23 mouse cellular contexts compared by ENCODE assay signal in the genomic region with DNA sequence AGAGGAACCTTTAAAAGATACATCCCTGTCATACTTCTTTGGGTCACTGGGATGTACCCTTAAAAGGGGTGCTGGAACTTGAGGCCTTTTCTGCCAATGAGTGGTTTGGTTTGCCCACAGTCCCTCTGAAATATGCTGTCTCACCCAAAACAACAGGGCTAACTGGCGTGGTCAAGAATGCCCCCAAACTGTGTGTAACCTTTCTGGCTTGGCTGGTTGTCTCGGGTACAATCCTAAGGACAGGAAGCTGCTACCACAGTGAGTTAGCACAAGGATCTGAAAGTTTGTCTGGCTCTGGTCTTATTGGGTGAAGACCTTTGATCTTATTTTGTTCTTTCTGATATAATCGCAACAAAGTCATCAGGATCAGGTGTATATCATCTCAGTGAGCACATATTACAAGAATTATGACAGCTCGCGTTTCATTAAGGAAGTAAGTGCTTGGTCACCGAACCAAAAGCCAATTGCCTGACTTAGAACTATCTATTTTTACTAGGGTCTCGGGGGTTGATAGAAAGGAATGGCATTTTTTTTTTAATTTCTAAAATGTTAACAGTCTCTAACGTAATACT.
A peak's percentile ranks its signal among the peaks of the same experiment; 100 is the strongest.
DNase-seq lines count a peak whose midpoint lies in the region; ATAC-seq and TF ChIP-seq lines count a peak whose summit lies in the region.
"Had no signal": no experiment of that assay in that cellular context is flagged by ENCODE, and none has a peak within 500 bp of the region (broad histone marks: within the 10 kb centered on the region; RNA-seq: fewer than 3 reads in every experiment).

No protein-coding gene starts in this region.

- no peaks in the 10 kb centered on the region for H3K9me3 ChIP-seq in liver, embryonic 15.5 days (replicated peaks)
- no peaks in the 10 kb centered on the region for H3K9me3 ChIP-seq in forebrain, embryonic 11.5 days (ENCODE audit: control insufficient read depth, low read length)
- H3K9me3 ChIP-seq: embryonic facial prominence, embryonic 15.5 days; forebrain, embryonic 15.5 days; hindbrain, embryonic 13.5 days; kidney, embryonic 15.5 days; limb, embryonic 10.5 days; neural tube, embryonic 13.5 days had no signal

- H3K36me3 ChIP-seq in kidney, adult 2 months (ENCODE audit: control insufficient read depth, insufficient read depth, low read length) = no peaks in the 10 kb centered on the region
- H3K36me3 ChIP-seq in testis, adult 2 months (ENCODE audit: control insufficient read depth, insufficient read depth, low read length) = no peaks in the 10 kb centered on the region
- H3K36me3 ChIP-seq in liver, embryonic 15.5 days (replicated peaks) = no peaks in the 10 kb centered on the region
- H3K36me3 ChIP-seq in forebrain, embryonic 11.5 days (ENCODE audit: control insufficient read depth, insufficient read depth, low read length) = no peaks in the 10 kb centered on the region
- H3K36me3 ChIP-seq: embryonic facial prominence, embryonic 15.5 days; forebrain, embryonic 15.5 days; G1E; hindbrain, embryonic 13.5 days; kidney, embryonic 15.5 days; limb, embryonic 10.5 days; neural tube, embryonic 13.5 days had no signal

- TF ChIP-seq POLR2A in kidney, adult 2 months (IDR thresholded peaks at IDR 0.05; ENCODE audit: low read depth, low read length) = no peak
- TF ChIP-seq POLR2A in testis, adult 2 months (IDR thresholded peaks at IDR 0.05; ENCODE audit: control insufficient read depth, low read depth, low read length) = no peak

- 41% methylated on average over 8 of the region's 8 CpGs for WGBS in kidney, adult 2 months
- WGBS in liver, embryonic 15.5 days (ENCODE audit: insufficient replicate concordance) = 21% methylated on average over 8 of the region's 8 CpGs
- WGBS in forebrain, embryonic 11.5 days = 68% methylated on average over 8 of the region's 8 CpGs

- H3K4me2 ChIP-seq in liver, embryonic 15.5 days = peak overlapping the region; percentile 43; the same call in 1 of the 2 replicates
- H3K4me2 ChIP-seq in forebrain, embryonic 11.5 days (ENCODE audit: low read depth, low read length, severe bottlenecking) = no peak overlapping the region
- H3K4me2 ChIP-seq: forebrain, embryonic 15.5 days; hindbrain, embryonic 13.5 days; kidney, embryonic 15.5 days; neural tube, embryonic 13.5 days had no signal

- TF ChIP-seq CTCF in kidney, adult 2 months (conservative IDR thresholded peaks at IDR 0.05; ENCODE audit: insufficient read depth, insufficient read length, low read depth, low read length) = no peak
- no peak for TF ChIP-seq CTCF in testis, adult 2 months (IDR thresholded peaks at IDR 0.05; ENCODE audit: control insufficient read depth, insufficient read depth, insufficient replicate concordance, low read depth, low read length)

- H3K9ac ChIP-seq in liver, embryonic 15.5 days = no peak overlapping the region
- no peak overlapping the region for H3K9ac ChIP-seq in forebrain, embryonic 11.5 days (ENCODE audit: low read length)
- H3K9ac ChIP-seq: embryonic facial prominence, embryonic 15.5 days; forebrain, embryonic 15.5 days; hindbrain, embryonic 13.5 days; kidney, embryonic 15.5 days; neural tube, embryonic 13.5 days had no signal

- no peaks in the 10 kb centered on the region for H3K27me3 ChIP-seq in kidney, adult 2 months (replicated peaks; ENCODE audit: control insufficient read depth, insufficient read depth, low read length)
- H3K27me3 ChIP-seq in testis, adult 2 months (ENCODE audit: control insufficient read depth, insufficient read depth, low read length) = no peaks in the 10 kb centered on the region
- H3K27me3 ChIP-seq in liver, embryonic 15.5 days = no peaks in the 10 kb centered on the region
- no peaks in the 10 kb centered on the region for H3K27me3 ChIP-seq in forebrain, embryonic 11.5 days (ENCODE audit: control insufficient read depth, insufficient read depth, low read length)
- H3K27me3 ChIP-seq: CH12.LX; embryonic facial prominence, embryonic 15.5 days; forebrain, embryonic 15.5 days; hindbrain, embryonic 13.5 days; kidney, embryonic 15.5 days; neural tube, embryonic 13.5 days had no signal

- DNase-seq in kidney, adult 2 months = no peak
- DNase-seq in kidney, postnatal 25 days = no peak
- DNase-seq in testis, postnatal 14 days (ENCODE audit: low spot score) = no peak
- DNase-seq in cerebellum, postnatal 10 days = no peak
- no peak for DNase-seq in forebrain, embryonic 11.5 days (ENCODE audit: low spot score)
- DNase-seq in urinary bladder, adult 18-20 months (ENCODE audit: low spot score in 2 of 2) = no peak
- DNase-seq: B cell, adult 2 months; gastrocnemius, postnatal 10 days; heart, adult 2 months; heart, postnatal 36 days; lung, postnatal 14 days; thymus, postnatal 25 days had no signal

- no peak overlapping the region for H3K4me3 ChIP-seq in kidney, adult 2 months (ENCODE audit: insufficient read depth, low read depth, low read length)
- H3K4me3 ChIP-seq in testis, adult 2 months (ENCODE audit: control insufficient read depth, low read depth, low read length) = peak overlapping the region; percentile 40
- peak overlapping the region; percentile 16; the same call in 1 of the 2 replicates for H3K4me3 ChIP-seq in liver, embryonic 15.5 days (replicated peaks)
- no peak overlapping the region for H3K4me3 ChIP-seq in forebrain, embryonic 11.5 days (ENCODE audit: low read depth, low read length)
- H3K4me3 ChIP-seq: embryonic facial prominence, embryonic 15.5 days; forebrain, embryonic 15.5 days; heart, adult 2 months; hindbrain, embryonic 13.5 days; kidney, embryonic 15.5 days; limb, embryonic 10.5 days; neural tube, embryonic 13.5 days had no signal

- H3K4me1 ChIP-seq in kidney, adult 2 months (ENCODE audit: control insufficient read depth, insufficient read depth, low read length) = peaks cover 26% of the 10 kb centered on the region
- no peaks in the 10 kb centered on the region for H3K4me1 ChIP-seq in testis, adult 2 months (ENCODE audit: control insufficient read depth, insufficient read depth, low read length)
- H3K4me1 ChIP-seq in liver, embryonic 15.5 days (replicated peaks) = peaks cover 14% of the 10 kb centered on the region
- no peaks in the 10 kb centered on the region for H3K4me1 ChIP-seq in forebrain, embryonic 11.5 days (replicated peaks; ENCODE audit: control insufficient read depth, insufficient read depth, low read length)
- H3K4me1 ChIP-seq: embryonic facial prominence, embryonic 15.5 days had no signal

- H3K27ac ChIP-seq in kidney, adult 2 months (ENCODE audit: insufficient read depth, low read depth, low read length) = peak overlapping the region; percentile 93
- no peak overlapping the region for H3K27ac ChIP-seq in testis, adult 2 months (ENCODE audit: control insufficient read depth, insufficient read depth, low read depth, low read length)
- H3K27ac ChIP-seq in liver, embryonic 15.5 days (replicated peaks) = no peak overlapping the region
- H3K27ac ChIP-seq in forebrain, embryonic 11.5 days (ENCODE audit: low read depth, low read length) = no peak overlapping the region
- H3K27ac ChIP-seq: embryonic facial prominence, embryonic 15.5 days; forebrain, embryonic 15.5 days; heart, adult 2 months; hindbrain, embryonic 13.5 days; kidney, embryonic 15.5 days; limb, embryonic 10.5 days; neural tube, embryonic 13.5 days had no signal

- ATAC-seq in liver, embryonic 15.5 days (ENCODE audit: insufficient read depth) = no peak
- ATAC-seq in forebrain, embryonic 11.5 days (replicated peaks; ENCODE audit: low FRiP score) = no peak
- ATAC-seq: activated CD4-positive, CD25-positive, alpha-beta regulatory T cell, adult 4 months; forebrain, embryonic 15.5 days had no signal

Comparison
In these comparisons a context has a peak if more than half of its experiments do, and no peak if none do; other contexts are left out.
1. H3K4me3 ChIP-seq: peak in testis, adult 2 months (single experiment) and liver, embryonic 15.5 days (single experiment); none in kidney, adult 2 months (single experiment) and forebrain, embryonic 11.5 days (single experiment).